Mouse (Mus musculus) frontal cortex, adult (tissue): ENCODE measurements around the gene Madcam1.

Experiments used
- ATAC-seq: cut with Nextera tagmentation; 2 replicates; pipeline ENCODE4 v1.9.2; 2017; ENCODE audit warnings: mild to moderate bottlenecking, moderate library complexity, mixed read lengths; ENCODE audit not compliant: low TSS enrichment

Gene Madcam1

GRCm38 (mm10) chr10:79668076-79668475, 3.7 kb downstream of the Madcam1 start:
- no peak for ATAC-seq

GRCm38 (mm10) chr10:79668771-79669575, 4.6 kb downstream of the Madcam1 start, which contains the start of gene Tpgs1:
Gene Tpgs1 (plus strand): TSS chr10:79669369.
- ATAC-seq = peak; percentile 80

- peak; percentile 54 for ATAC-seq
Observed at GRCm38 (mm10) chr10:79669576-79670057, 5.3 kb downstream of the Madcam1 start.

GRCm38 (mm10) chr10:79670071-79670888, 5.9 kb downstream of the Madcam1 start:
- ATAC-seq = peak; percentile 5; the same call in 1 of the 2 replicates

- no peak for ATAC-seq
Observed at GRCm38 (mm10) chr10:79671396-79672087, 7.2 kb downstream of the Madcam1 start.

GRCm38 (mm10) chr10:79672088-79672455, 7.7 kb downstream of the Madcam1 start:
- no peak for ATAC-seq

GRCm38 (mm10) chr10:79673054-79673453, 8.7 kb downstream of the Madcam1 start:
- ATAC-seq = no peak

- no peak for ATAC-seq
Observed at GRCm38 (mm10) chr10:79675346-79676035, 11.1 kb downstream of the Madcam1 start.

GRCm38 (mm10) chr10:79680606-79681495, 16.5 kb downstream of the Madcam1 start:
- no peak for ATAC-seq

- ATAC-seq = peak; percentile 85
Observed at GRCm38 (mm10) chr10:79681591-79682245, 17.4 kb downstream of the Madcam1 start, which contains the start of gene Cdc34. Gene Cdc34 (plus strand): TSS chr10:79682195.

GRCm38 (mm10) chr10:79682551-79682915, 18.2 kb downstream of the Madcam1 start:
- no peak for ATAC-seq

- ATAC-seq = no peak
Observed at GRCm38 (mm10) chr10:79682916-79683582, 18.7 kb downstream of the Madcam1 start.

GRCm38 (mm10) chr10:79683726-79684640, 19.6 kb downstream of the Madcam1 start:
- ATAC-seq = no peak

- no peak for ATAC-seq
Observed at GRCm38 (mm10) chr10:79684770-79685600, 20.6 kb downstream of the Madcam1 start.

GRCm38 (mm10) chr10:79686219-79686618, 21.9 kb downstream of the Madcam1 start:
- ATAC-seq = no peak

- no peak for ATAC-seq
Observed at GRCm38 (mm10) chr10:79686691-79687090, 22.3 kb downstream of the Madcam1 start.

GRCm38 (mm10) chr10:79687513-79687912, 23.2 kb downstream of the Madcam1 start:
- ATAC-seq = no peak
